Mouse (Mus musculus): ENCODE results near the gene Fance. TPM values are rescaled to one million over a fixed set of nuclear protein-coding genes. Genes with fewer than 3 reads are reported as not detected.

Fance gene
- total RNA-seq, 2 experiments from 2014 or later: 25.4 to 25.5 TPM

GRCm38 (mm10) chr17:28374494-28374893 lies 61.2 kb downstream of the Fance start:
- no peak for DNase-seq (ENCODE audit: low spot score in 2 of 2)

GRCm38 (mm10) chr17:28375592-28376061 lies 62.3 kb downstream of the Fance start:
- no peak for DNase-seq (ENCODE audit: low spot score in 2 of 2)

Other genes with a start within 250 kb of the Fance start
- gene Tcp11, start 232.9 kb upstream of the Fance start, total RNA-seq (2021): 1 to 10 TPM in 1 of 2 experiments, under 1 TPM in 1; 0.68 to 1.1 TPM
- gene Scube3, start 171.4 kb upstream of the Fance start, total RNA-seq (2021): 1 to 10 TPM; 2.8 to 2.9 TPM
- gene Zfp523, start 136.4 kb upstream of the Fance start, total RNA-seq (2021): 100 to 1,000 TPM; 111 to 116 TPM
- 1 to 10 TPM; 3.1 to 4.1 TPM for gene Def6, start 105.7 kb upstream of the Fance start, total RNA-seq (2021)
- gene Ppard, start 80.8 kb upstream of the Fance start, total RNA-seq (2021): 10 to 100 TPM; 27.9 to 28.6 TPM
- gene Rpl10a, start 15.0 kb downstream of the Fance start, total RNA-seq (2021): 100 to 1,000 TPM; 322 to 334 TPM
- 1 to 10 TPM; 2.3 to 2.5 TPM for gene Tead3, start 37.3 kb downstream of the Fance start, total RNA-seq (2021)
- not detected for gene Tulp1, start 51.7 kb downstream of the Fance start, total RNA-seq (2021)
- 10 to 100 TPM; 37.8 to 42.8 TPM for gene Fkbp5, start 204.0 kb downstream of the Fance start, total RNA-seq (2021)
- gene Armc12, start 217.3 kb downstream of the Fance start, total RNA-seq (2021): not detected
- gene Clpsl2, start 235.9 kb downstream of the Fance start, total RNA-seq (2021): not detected
- gene Clps, start 247.2 kb downstream of the Fance start, total RNA-seq (2021): not detected